Mouse (Mus musculus) T-cell, adult 2 months (primary cell): ENCODE measurements around the gene Gm17334.

ENCODE experiments used
- DNase-seq: peaks from one replicate; pipeline ENCODE4 v3.0.0; 2022; ENCODE audit warnings: low spot score

Gm17334 gene

DNA sequence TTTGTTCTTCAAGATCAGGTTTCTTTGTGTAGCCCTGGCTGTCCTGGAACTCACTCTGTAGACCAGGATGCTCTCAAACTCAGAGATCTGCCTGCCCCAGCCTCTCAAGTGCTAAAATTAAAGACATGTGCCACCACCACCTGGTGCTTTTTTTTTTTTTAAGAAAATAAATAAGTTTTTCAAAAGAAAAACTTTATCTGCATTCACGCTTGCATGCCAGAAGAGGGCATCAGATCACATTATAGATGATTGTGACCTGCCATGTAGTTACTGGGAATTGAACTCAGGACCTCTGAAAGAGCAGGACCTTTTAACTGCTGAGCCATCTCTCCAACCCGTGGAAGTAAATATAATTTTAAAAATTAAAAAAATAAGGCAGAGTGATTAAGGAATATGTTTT, 27.7 kb downstream of the Gm17334 start:
- DNase-seq: no peak

DNA sequence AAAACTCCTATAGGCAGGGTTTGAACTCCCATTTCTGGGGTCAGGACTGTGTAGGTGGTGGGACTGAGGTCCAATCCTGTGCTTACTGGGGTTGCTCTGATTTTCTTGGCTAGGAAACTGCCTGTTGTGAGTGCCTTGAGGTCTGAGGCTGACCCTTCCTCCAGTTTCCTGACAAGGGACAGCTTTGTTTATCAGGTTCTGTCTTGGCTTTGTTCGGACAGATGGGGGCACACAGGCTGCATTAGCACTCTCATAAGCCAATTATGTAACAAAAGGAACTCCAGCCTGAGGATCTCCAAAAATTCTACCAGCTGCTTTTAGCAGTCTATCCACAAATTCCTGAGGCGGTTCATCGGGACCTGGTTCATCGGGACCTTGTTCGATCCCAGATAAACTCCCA, 30.6 kb downstream of the Gm17334 start:
- no peak for DNase-seq

DNA sequence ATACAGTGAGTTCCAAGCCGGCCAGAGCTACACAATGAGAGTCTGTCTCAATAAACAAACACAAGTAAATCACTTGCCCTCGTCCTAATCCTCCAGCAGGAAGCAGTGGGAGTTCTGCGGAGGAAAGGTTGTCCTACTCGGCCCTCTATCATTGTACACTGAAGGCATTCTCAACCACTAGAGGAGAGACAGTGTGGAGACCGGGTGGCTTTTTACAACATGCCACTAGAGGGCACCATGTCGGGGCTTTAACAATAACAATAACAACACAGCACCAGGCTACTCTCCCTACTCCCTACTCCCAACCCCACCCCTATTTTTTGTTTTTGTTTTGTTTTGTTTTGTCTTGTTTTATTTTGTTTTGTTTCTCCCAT, 35.4 kb downstream of the Gm17334 start:
- peak; percentile 57 for DNase-seq

DNA sequence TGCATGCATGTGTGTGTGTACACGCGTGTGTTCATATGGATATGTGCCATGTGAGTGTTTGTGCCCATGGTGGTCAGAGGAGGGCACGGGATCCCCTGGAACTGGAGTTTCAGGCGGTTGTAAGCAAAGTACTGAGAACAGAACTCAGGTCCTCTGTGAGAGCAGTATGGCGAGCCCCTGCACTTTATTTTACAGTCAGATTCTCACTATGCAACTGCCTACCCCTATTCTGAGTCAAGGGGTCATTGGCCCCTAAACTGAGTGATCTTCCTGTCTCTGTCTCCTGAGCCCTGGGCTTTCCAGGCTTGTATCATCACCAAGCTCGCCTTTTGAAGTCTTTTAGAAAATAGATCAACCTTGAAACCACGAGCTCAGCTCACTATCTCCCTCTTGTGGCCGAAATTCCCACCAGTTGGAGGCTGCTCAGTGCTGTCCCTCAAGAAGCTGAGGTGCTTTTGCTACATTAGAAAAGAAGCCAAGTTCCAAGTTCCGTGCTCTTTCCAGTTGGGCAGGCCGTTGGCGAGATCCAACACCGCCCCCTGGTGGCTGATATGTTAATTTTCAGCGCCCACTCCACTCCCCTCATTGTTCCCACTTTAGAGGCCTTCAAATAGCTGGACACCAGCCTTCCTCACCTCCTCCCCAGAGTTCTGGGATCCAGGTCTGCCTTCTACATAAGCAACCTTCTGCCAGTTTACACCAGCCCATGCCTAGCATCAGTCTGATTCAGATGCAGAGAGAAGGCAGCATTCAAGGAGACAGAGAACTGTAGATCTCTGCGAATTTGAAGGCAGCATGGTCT, 36.0 kb downstream of the Gm17334 start:
- DNase-seq: peak; percentile 73

DNA sequence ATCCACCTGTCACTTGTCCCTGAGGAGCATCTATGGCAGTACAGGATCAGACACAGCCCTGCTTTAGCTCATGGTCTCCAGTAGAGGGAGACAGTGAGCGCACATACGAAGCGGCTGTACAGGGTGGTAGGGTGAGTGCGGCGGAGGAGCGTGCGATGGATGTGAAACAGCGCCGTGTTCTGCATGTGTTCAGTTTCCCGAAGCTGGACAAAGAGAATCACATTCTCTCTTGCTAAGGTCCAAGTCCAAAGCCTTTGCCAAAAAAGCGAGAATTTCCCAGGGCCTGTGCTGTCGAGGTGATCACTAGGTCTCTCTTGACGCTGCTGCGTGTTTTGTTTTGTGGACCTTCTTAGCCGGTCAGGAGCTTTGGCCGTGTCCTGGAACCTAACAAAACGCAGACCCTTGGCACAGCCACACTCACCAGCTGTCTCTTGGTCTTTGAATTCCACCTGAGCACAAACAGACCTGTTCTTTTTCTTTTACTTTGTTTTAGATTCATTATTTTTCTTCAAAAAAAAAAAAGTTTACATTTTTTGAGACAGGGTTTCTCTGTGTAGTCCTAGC, 37.2 kb downstream of the Gm17334 start:
- DNase-seq: peak; percentile 71

DNA sequence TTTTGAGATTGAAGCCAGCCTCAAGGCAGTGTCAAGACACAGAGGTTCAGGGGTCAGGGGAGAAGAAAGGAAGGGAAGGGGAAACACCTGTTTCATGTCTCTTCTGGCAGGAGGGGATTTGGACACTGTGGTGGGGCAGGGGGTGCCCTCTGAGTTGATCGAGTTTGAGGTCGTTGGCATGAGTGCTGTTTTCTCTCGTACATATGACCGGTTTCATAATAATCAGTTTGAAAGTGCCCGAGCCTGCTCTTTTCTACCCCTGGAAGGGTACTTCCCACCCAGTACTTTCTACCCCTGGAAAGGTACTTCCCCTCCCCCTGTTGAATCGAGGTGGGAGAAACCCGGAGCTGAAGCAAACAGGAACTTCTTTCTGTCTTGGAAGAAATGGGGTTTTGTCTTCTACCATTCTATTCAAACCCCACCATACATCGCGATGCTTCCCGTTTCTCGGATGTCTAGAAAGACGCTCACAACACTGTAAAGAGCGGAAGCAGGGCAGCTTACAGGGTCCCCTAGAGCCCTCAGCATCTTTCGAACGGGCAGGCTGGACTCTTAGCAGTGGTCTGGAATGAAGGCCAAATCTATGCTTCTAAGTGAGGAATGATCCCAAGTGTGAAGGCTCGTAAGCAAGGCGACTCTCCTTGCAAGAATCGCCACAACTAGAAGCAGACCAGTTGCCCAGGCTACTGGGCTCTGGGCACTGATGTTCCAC, 37.9 kb downstream of the Gm17334 start:
- DNase-seq: no peak

DNA sequence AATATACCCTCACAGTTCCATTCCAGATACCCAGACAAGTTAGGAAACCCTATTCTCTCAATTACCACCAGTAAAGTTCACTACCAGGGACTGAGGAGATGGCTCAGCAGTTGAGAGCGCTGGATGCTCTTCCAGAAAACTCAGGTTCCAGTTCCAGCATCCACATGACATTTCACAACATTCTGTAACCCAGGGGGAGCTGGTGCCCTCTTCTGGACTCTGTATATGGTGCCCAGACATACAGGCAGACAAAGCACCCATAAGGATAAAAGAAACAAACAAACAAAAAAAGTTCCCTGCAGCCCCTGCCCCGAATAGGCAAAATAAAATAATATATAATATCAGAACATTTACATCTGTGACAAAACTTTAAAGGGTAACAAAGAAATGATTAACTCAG, 38.6 kb downstream of the Gm17334 start:
- DNase-seq: no peak

DNA sequence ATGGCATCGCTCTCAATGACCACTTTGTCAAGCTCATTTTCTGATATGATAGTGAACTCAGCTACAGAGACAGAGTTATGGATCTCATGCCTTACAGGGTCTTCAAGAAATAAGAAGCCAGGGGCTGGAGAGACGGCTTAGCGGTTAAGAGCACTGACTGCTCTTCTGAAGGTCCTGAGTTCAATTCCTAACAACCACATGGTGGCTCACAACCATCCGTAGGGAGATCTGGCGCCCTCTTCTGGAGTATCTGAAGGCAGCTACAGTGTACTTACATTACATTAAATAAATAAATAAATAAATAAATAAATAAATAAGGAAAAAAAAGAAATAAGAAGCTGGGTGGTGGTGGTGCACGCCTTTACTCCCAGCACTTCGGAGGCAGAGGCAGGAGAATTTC, 39.2 kb downstream of the Gm17334 start:
- DNase-seq: peak; percentile 6

DNA sequence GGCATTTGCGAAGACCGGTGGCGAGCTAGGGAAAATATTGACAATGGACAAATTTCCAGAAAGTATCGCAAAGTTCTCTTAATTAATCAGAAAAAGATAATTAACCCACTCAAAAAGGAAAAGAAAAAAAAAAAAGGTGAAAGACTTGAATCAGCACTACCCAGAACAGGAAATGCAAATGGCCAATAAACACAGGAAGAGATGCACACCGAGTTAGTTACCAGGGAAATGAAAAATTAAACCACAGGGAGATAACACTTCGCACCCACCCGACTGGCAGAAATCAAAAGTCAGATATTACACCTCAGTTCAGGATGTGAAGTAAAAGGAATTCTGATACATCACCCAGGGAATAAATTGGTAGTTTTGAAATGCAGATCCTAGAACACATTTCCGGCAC, 40.7 kb downstream of the Gm17334 start:
- DNase-seq: no peak

DNA sequence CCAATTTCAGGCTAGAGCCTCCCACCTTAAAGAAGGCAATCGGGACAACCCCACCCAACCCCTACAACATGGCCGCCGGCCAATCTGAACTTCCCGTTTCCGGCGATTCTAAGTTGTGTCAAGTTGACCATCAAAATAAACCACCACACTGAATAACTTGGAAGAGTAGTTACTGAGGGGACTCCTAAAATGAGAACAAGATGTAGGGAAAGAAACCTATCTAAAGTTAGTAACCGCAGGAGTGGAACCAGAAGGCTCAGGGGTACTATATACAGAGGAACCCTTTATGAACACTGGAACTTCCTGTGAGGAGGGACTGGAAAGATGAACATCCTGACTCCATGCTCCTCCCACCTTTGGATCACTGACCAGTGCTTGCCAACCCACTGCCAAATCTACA, 41.5 kb downstream of the Gm17334 start:
- DNase-seq: no peak
